Mouse (Mus musculus) midbrain, embryonic 14.5 days (tissue): ENCODE measurements around the gene Tedc1. TPM values are rescaled to one million over a fixed set of nuclear protein-coding genes. Genes with fewer than 3 reads are reported as not detected.

Source experiments
- ATAC-seq: fragments of 200-750 bp; cut with Nextera tagmentation; 2 replicates; pipeline ENCODE4 v1.8.0; 2017; ENCODE audit warnings: moderate number of reproducible peaks, moderate library complexity; ENCODE audit not compliant: low FRiP score, low TSS enrichment
- DNase-seq: peaks from one replicate; pipeline ENCODE4 v3.0.0-alpha.2; 2015
- H3K27ac ChIP-seq: fragments of 300-500 bp; sonication (generic); replicated peaks from 2 replicates; pipeline ENCODE4 v1.5.1; 2014; ENCODE audit warnings: mild to moderate bottlenecking, low read depth, low read length, moderate library complexity
- H3K27me3 ChIP-seq: fragments of 300-500 bp; sonication (generic); 2 replicates; pipeline ENCODE4 v1.6.1; 2014; ENCODE audit warnings: low read length, control low read depth, mixed read lengths; ENCODE audit not compliant: control insufficient read depth, insufficient read depth
- H3K36me3 ChIP-seq: fragments of 300-500 bp; sonication (generic); 2 replicates; pipeline ENCODE4 v1.6.1; 2014; ENCODE audit warnings: low read length, control low read depth; ENCODE audit not compliant: control insufficient read depth, insufficient read depth
- H3K4me1 ChIP-seq: fragments of 300-500 bp; sonication (generic); 2 replicates; pipeline ENCODE4 v1.6.1; 2014; ENCODE audit warnings: mild to moderate bottlenecking, antibody characterized with exemption, low read length, control low read depth; ENCODE audit not compliant: control insufficient read depth, insufficient read depth
- H3K4me2 ChIP-seq: fragments of 300-500 bp; sonication (generic); 2 replicates; pipeline ENCODE4 v1.6.1; 2014; ENCODE audit warnings: mild to moderate bottlenecking, low read length, moderate library complexity
- H3K4me3 ChIP-seq: fragments of 300-500 bp; sonication (generic); replicated peaks from 2 replicates; pipeline ENCODE4 v1.5.1; 2014; ENCODE audit warnings: low read depth, low read length
- H3K9ac ChIP-seq: fragments of 300-500 bp; sonication (generic); replicated peaks from 2 replicates; pipeline ENCODE4 v1.6.1; 2014; ENCODE audit warnings: mild to moderate bottlenecking, low read length, moderate library complexity
- H3K9me3 ChIP-seq: fragments of 300-500 bp; sonication (generic); 2 replicates; pipeline ENCODE4 v1.6.1; 2016; ENCODE audit warnings: low read length, control low read depth, mixed read lengths; ENCODE audit not compliant: control insufficient read depth
- WGBS: fragments of 180-500 bp; shearing (Covaris S2); extraction: QIAGEN DNeasy Blood & Tissue Kit; methylation state at CpG from one replicate; pipeline ENCODE4 v1.1.7; 2014; 5-methylcytosine and 5-hydroxymethylcytosine counted together
- polyA plus RNA-seq: library from polyadenylated mRNA; unstranded; fragments of >200 nt; fragmentation: Nextera tagmentation; extraction: Ambion mirVana; gene quantifications from 2 replicates; pipeline ENCODE4 v1.2.1, GENCODE M21; 2014

Tedc1 gene
- polyA plus RNA-seq, 1 experiment from 2014 or later, result 14.1 TPM

DNA sequence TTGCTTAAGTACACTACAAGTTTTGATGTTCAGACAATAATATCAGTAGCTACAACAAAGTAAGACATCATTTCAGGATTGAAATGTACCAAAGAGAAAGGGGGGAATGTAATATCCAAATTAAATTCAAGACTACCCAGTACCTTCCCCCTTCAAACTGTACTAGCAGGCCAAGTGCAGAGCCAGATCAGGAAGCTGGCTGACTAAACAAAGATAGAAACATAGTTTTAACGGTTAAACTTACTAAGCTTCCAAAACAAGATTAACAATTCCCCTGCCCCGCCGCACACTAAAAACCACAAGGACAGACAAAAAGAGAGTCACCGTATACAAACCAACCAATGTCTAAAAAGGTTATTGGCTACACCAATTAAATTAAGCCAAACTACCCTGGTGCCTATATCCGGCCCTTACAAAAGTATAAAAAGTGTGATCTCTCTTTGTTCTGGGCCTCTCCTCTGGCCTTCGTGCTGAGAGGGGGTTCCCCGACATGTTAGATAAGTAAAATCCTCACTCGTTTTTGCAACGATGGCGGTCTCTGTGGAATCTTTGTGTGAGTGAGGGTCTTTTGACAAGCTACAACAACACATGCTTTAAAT is 56.2 kb downstream of the Tedc1 start:
- Histone ChIP-seq H3K4me1 (no peaks in the 10 kb centered on the region), H3K36me3 (no peaks in the 10 kb centered on the region), H3K27me3 (no peaks in the 10 kb centered on the region), H3K9ac (no peak overlapping the region), H3K4me3 (no peak overlapping the region), H3K4me2 (no peak overlapping the region), H3K9me3 (no peaks in the 10 kb centered on the region), H3K27ac (no peak overlapping the region)
- ATAC-seq (no peak), DNase-seq (no peak)
- WGBS, result 90% methylated on average over 10 of the region's 10 CpGs

DNA sequence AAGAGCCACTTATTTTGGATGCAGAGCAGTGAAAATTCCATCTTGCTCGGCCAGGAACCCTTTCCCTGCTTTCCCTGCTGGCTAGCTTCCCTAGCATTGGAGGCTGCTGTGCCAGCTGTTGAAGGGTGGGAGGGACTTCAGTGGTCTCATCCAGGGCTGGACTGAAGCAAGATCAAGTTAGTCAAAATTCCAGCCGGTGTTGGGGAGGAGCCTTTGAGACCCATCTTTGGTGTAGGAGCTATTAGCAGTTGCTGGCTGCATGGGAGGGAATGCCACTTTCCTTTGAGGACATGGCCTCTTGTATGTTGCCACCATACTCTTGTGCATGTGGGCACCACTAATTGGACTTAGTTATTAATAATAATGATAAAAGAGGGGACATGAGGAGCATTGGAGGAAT is 57.0 kb downstream of the Tedc1 start:
- no peak for ATAC-seq
- H3K4me2 ChIP-seq, result no peak overlapping the region
- H3K27ac ChIP-seq, result no peak overlapping the region
- no peaks in the 10 kb centered on the region for H3K9me3 ChIP-seq
- no peak overlapping the region for H3K9ac ChIP-seq
- H3K36me3 ChIP-seq, result no peaks in the 10 kb centered on the region
- H3K4me1 ChIP-seq, result no peaks in the 10 kb centered on the region
- no peak for DNase-seq
- 77% methylated on average over 2 of the region's 2 CpGs for WGBS
- H3K27me3 ChIP-seq, result no peaks in the 10 kb centered on the region
- H3K4me3 ChIP-seq, result no peak overlapping the region

DNA sequence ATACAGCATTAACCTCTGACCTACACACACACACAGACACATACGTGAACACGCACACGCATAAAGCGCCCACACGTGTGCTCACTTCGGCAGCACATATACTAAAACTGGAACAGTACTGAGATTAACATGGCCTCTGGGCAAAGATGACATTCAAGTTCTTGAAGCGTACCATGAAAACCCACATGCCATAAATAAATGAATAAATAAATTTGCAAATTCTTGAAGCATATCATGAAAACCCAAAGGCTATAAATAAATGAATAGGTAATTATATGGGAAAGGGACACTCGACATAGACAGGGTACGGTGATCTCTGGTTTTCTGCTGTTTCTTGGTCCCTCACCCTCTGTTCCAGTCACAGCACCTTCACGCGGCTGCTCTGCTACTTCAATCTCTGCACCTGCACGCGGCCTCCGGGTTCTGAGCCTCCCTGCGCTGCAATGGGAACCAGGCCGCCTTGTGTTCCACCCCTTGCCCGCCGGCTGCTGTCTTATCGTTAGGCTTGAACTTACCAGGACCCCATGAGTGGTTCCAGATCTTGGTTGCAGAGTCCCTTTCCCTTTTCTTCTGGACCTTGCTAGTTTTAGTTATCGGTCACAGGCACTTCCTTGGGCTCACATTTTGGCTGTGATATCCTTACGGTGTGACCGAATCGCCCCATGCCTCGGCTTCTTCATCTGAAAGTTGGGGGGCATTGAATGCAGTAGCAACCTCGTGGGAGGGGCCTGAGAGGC is 58.0 kb downstream of the Tedc1 start:
- no peak for DNase-seq
- H3K27me3 ChIP-seq, result no peaks in the 10 kb centered on the region
- no peak for ATAC-seq

DNA sequence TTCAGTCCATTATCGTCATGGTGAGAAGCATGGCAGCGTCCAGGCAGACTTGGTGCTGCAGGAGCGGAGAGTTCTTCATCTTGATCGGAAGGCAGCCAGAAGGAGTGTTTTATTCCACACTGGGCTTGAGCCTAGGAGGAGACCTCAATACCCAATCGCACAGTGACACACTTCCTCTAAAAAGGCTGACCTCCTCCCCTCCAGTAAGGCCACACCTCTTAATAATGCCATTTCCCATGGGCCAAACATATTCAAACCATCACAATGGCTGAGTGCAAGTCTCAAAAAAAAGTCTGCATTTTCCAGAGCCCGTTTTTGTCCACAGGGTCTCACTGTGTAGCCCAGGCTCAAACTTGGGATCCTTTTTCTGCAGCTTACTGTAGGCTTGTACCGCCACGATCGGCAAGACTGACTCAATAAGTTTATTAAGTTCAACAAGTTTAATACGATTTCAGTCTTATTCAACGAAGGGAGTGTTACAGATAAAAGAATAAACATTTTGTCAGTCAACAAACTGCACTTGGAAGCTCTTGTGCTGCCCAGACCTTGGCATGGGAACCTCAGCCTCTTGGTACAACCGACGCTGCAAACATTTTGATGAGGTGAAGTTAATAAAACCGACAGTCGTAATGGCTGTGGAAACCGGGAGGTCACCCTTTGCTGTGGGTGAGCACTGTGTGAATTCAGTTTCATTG is 58.9 kb downstream of the Tedc1 start:
- Histone ChIP-seq H3K9ac (no peak overlapping the region), H3K4me3 (no peak overlapping the region), H3K36me3 (no peaks in the 10 kb centered on the region), H3K27ac (no peak overlapping the region), H3K27me3 (no peaks in the 10 kb centered on the region), H3K9me3 (no peaks in the 10 kb centered on the region), H3K4me2 (no peak overlapping the region), H3K4me1 (no peaks in the 10 kb centered on the region)
- DNase-seq (no peak), ATAC-seq (no peak)
- 88% methylated on average over 16 of the region's 16 CpGs for WGBS

More for the DNA sequence above, 58.0 kb downstream of the Tedc1 start:
- Histone ChIP-seq H3K9ac (no peak overlapping the region), H3K4me3 (no peak overlapping the region), H3K4me2 (no peak overlapping the region), H3K36me3 (no peaks in the 10 kb centered on the region), H3K27ac (no peak overlapping the region), H3K9me3 (no peaks in the 10 kb centered on the region), H3K4me1 (no peaks in the 10 kb centered on the region)
- 86% methylated on average over 25 of the region's 25 CpGs for WGBS

Other genes starting within 250 kb of the Tedc1 start
- 15.1 and 18.5 TPM in 2 replicates for gene Jag2, start 226.6 kb upstream of the Tedc1 start, polyA plus RNA-seq
- 53.2 and 59.4 TPM in 2 replicates for gene Nudt14, start 214.3 kb upstream of the Tedc1 start, polyA plus RNA-seq
- 49.8 and 54.3 TPM in 2 replicates for gene Btbd6, start 179.9 kb upstream of the Tedc1 start, polyA plus RNA-seq
- gene Brf1, start 155.7 kb upstream of the Tedc1 start, polyA plus RNA-seq, result 37.7 and 55.1 TPM in 2 replicates
- 28.7 and 32.5 TPM in 2 replicates for gene Pacs2, start 141.9 kb upstream of the Tedc1 start, polyA plus RNA-seq
- 0.43 TPM in 1 of 2 replicates, not detected in the other for gene Tex22, start 81.9 kb upstream of the Tedc1 start, polyA plus RNA-seq
- gene Mta1, start 58.1 kb upstream of the Tedc1 start, polyA plus RNA-seq, result 20.8 and 22.0 TPM in 2 replicates
- gene Crip2, start 16.2 kb upstream of the Tedc1 start, polyA plus RNA-seq, result 297 and 329 TPM in 2 replicates
- gene Crip1, start 10.1 kb upstream of the Tedc1 start, polyA plus RNA-seq, result 16.5 and 26.8 TPM in 2 replicates
- gene Tmem121, start 29.5 kb downstream of the Tedc1 start, polyA plus RNA-seq, result 24.5 and 61.9 TPM in 2 replicates